Mouse (Mus musculus) midbrain, embryonic 11.5 days (tissue): Measurements from ENCODE around the gene Zfp345. TPM values are rescaled to one million over a fixed set of nuclear protein-coding genes. Genes with fewer than 3 reads are reported as not detected.

Experiments
- polyA plus RNA-seq: library from polyadenylated mRNA; unstranded; fragments of >200 nt; fragmentation: Nextera tagmentation; extraction: Ambion mirVana; gene quantifications from 2 replicates; pipeline ENCODE4 v1.2.1, GENCODE M21; 2014

The Zfp345 gene
- polyA plus RNA-seq, 1 experiment from 2014 or later, result 0.08 TPM

Other genes with a start within 250 kb of the Zfp345 start
- 2.2 and 2.8 TPM in 2 replicates for gene Gm21994, start 229.5 kb downstream of the Zfp345 start, polyA plus RNA-seq
- gene Gm14124, start 227.6 kb downstream of the Zfp345 start, polyA plus RNA-seq, result not detected in 2 replicates
- gene Gm10130, start 161.4 kb downstream of the Zfp345 start, polyA plus RNA-seq, result 1.2 TPM in 2 replicates
- 10.1 and 10.8 TPM in 2 replicates for gene 3300002I08Rik, start 122.3 kb downstream of the Zfp345 start, polyA plus RNA-seq
- 7.8 and 8.9 TPM in 2 replicates for gene Zfp442, start 33.6 kb downstream of the Zfp345 start, polyA plus RNA-seq
- gene Cst7, start 85.3 kb upstream of the Zfp345 start, polyA plus RNA-seq, result 0.23 and 0.33 TPM in 2 replicates
- gene Apmap, start 123.5 kb upstream of the Zfp345 start, polyA plus RNA-seq, result 36.9 and 37.7 TPM in 2 replicates
- gene Acss1, start 183.4 kb upstream of the Zfp345 start, polyA plus RNA-seq, result 20.5 and 21.5 TPM in 2 replicates
- 0.31 and 0.33 TPM in 2 replicates for gene Vsx1, start 204.3 kb upstream of the Zfp345 start, polyA plus RNA-seq